Mouse (Mus musculus): ENCODE results near the gene Adh4.

GRCm38 (mm10) chr3:138424247-138424646 lies 9.0 kb downstream of the Adh4 start:
- TF ChIP-seq CTCF (IDR thresholded peaks at IDR 0.05; ENCODE audit: extremely low read depth, insufficient read length, insufficient replicate concordance, low read depth, low read length), result no peak
- TF ChIP-seq POLR2A (IDR thresholded peaks at IDR 0.05; ENCODE audit: low read depth, low read length), result no peak
